Mouse (Mus musculus): ENCODE data around the gene Fam3c.
"Not testable (repeated sequence)": the region's sequence is repeated elsewhere in the genome, so short reads cannot be mapped to it uniquely, and the experiment has no call there.

Gene Fam3c

DNA sequence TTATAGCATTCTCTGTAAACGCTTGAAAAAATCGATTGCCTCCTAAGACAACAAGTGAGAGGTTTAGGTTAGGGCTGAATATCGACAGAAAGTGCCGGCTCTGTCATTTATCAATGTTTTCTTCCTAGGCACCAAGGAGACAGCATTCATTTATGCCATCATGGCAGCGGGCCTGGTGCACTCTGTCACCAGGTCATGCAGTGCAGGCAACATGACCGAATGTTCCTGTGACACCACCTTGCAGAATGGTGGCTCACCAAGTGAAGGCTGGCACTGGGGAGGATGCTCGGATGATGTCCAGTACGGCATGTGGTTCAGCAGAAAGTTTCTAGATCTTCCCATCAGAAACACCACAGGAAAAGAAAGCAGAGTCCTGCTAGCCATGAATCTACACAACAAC lies 65.3 kb downstream of the Fam3c start:
- DNase-seq (ENCODE audit: low spot score in 2 of 2), result no peak

DNA sequence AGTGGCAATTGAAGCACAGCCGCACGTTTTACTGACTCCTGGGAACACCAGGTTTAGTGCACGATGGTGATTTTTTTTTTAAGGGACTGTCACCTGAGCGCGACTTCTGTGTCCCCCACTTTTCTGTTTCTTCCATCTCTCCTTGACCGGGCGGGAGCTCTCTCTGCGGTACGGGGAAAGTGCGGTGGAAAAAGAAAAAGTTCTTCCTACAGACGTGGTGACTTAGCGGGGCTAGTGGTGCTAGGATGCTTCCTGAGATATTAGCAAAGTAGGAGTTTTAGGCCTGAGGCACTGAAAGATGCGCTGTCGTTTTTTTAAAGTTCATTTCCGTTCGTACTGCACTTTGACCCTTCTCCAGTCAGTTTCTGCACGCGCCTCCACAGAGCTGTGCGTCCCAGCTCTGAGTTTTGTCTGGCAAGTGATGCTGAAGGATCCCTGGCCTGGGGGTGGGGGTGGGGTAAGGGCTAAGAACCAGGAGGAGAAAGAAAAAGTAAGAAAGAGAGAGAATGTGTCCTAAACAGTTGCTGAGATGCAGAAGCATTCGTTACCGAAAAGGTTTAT lies 66.5 kb downstream of the Fam3c start:
- DNase-seq (ENCODE audit: low spot score in 2 of 2), result no peak

DNA sequence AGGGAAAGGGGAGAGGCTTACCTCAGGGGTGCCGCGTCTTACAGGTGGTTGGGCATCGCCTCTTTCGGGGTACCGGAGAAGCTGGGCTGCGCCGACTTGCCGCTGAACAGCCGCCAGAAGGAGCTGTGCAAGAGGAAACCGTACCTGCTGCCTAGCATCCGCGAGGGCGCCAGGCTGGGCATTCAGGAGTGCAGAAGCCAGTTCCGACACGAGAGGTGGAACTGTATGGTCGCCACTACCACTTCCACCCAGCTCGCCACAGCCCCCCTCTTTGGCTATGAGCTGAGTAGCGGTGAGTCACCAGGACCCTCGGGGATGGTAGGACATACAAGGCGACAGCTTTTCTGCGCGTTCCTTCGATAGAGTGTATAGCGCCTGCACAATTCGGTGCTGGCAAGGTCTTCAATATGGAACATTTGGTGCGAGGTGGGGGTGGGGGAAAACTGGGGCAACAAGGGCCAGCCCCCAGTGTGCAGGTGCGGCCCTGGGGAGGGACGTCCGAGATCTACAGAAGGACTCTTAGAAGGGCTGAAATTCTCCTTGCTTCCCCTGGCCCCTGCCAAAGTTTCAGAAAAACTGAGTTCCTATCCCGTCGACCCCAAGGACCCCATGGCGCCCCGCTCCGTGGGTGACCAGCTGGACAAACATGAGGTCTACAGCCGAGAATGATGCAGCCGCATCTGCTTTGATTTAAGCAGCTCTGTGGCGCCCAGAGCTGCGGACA lies 67.1 kb downstream of the Fam3c start:
- peak; percentile 19 to 26 for DNase-seq (ENCODE audit: low spot score in 2 of 2)

- DNase-seq (ENCODE audit: low spot score in 2 of 2), result no peak
Observed at GRCm38 (mm10) chr6:22288004-22288736, 67.9 kb downstream of the Fam3c start, which contains the start of gene Wnt16. Gene Wnt16, plus strand, starts transcription at chr6:22288227.

DNA sequence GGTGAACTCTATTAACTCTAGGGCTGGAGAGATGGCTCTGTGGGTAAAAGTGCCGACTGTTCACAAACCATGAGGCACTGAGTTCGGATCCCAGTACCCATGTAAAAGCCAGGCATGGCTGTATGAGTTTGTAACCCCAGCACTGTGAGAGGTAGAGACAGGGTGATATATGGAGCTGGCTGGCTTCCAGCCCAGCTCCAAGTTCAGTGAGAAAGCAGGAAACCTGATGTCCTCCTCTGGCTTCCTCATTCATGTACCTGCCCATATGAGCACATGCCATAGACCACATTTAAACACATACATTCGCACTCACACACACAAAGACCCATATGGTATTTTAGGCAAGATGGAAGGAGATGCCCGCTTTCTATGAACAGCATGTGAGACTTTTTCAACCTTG lies 73.6 kb downstream of the Fam3c start:
- DNase-seq (ENCODE audit: low spot score in 2 of 2), result no peak

GRCm38 (mm10) chr6:22280217-22280861 lies 75.7 kb downstream of the Fam3c start:
- DNase-seq (ENCODE audit: low spot score in 2 of 2), result peak in 1 of 2 experiments; percentile 74

DNA sequence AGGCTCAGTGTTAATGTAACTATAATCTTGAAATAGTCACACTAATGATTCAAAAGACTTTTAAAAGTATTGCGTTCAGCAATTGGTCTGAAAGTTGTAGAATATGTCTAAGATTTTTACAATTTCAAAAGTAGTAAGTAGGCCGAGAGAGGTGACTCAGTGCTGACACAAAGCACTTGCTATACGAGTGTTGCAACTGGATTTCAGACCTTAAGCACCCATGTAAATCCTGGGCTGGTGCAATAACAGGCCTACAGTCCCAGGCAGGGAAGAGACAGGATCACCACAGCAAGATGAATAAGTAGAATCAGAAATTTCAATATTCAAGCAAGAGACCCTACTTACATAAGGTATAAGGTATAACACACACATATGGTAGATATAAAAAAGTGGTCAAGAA lies 78.1 kb downstream of the Fam3c start:
- DNase-seq (ENCODE audit: low spot score in 2 of 2), result no peak

GRCm38 (mm10) chr6:22269840-22270521 lies 86.1 kb downstream of the Fam3c start:
- peak in 1 of 2 experiments; percentile 21 for DNase-seq (ENCODE audit: low spot score in 2 of 2)

- DNase-seq (ENCODE audit: low spot score in 2 of 2), result no peak
Observed at GRCm38 (mm10) chr6:22268677-22269076, 87.4 kb downstream of the Fam3c start.

GRCm38 (mm10) chr6:22267807-22268667 lies 88.0 kb downstream of the Fam3c start:
- DNase-seq (ENCODE audit: low spot score in 2 of 2), result no peak

GRCm38 (mm10) chr6:22266018-22266417 lies 90.0 kb downstream of the Fam3c start:
- no peak for DNase-seq (ENCODE audit: low spot score in 2 of 2)

DNA sequence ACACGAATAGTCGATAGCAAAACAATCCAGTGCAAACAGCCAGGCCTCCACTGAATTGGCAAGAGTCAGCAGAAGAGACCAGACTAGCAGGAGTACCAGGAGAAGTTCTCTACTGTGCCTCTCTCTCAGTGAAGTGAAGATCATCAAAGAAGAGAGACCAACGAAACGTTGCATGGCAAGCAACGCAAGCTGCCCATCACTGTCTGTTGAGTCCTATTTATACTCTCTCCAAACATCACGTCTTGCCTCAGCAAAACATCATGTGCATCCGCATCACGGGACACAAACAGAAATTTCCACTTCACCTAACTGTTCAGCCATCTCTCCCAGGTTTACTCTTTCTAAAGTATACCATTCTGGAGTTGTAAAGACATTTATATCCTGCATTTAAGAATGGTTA lies 91.9 kb downstream of the Fam3c start:
- DNase-seq (ENCODE audit: low spot score in 2 of 2), result not testable (repeated sequence)

DNA sequence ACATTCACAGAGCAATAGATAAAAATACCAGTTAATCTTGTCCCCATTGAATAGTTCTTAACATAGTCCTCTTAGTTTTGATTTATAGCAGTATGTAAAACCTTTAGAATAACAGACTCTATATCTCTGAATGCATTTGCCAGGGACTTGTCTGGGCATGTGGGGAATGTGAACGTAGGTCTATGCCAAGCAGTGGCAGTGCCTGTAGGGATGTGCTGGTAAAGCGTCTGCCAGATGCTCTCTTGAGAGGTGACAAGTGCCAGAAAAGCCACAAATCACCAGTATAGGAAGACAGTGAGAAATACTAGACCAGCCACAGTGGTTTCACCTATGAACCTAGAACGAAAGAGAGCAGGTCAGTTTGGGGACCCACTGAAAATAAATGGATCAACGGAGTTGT lies 93.5 kb downstream of the Fam3c start:
- DNase-seq (ENCODE audit: low spot score in 2 of 2), result no peak

GRCm38 (mm10) chr6:22258784-22259183 lies 97.3 kb downstream of the Fam3c start:
- DNase-seq (ENCODE audit: low spot score in 2 of 2), result no peak

Measured in urinary bladder, postnatal 36 days (tissue).